Mouse (Mus musculus) megakaryocyte, embryonic 14.5 days (primary cell): ENCODE results near the gene Isyna1. TPM values are rescaled to one million over a fixed set of nuclear protein-coding genes. Genes with fewer than 3 reads are reported as not detected.

Source experiments
- H3K27me3 ChIP-seq: replicated peaks from 2 replicates; pipeline ENCODE3; 2012; ENCODE audit warnings: inconsistent platforms
- H3K36me3 ChIP-seq: replicated peaks from 2 replicates; pipeline ENCODE3; 2012; ENCODE audit warnings: low read length, inconsistent platforms, mixed read lengths
- H3K4me1 ChIP-seq: 2 replicates; pipeline ENCODE4 v1.6.1; 2012; ENCODE audit warnings: inconsistent platforms
- H3K4me3 ChIP-seq: replicated peaks from 2 replicates; pipeline ENCODE3; 2012; ENCODE audit warnings: moderate library complexity, mild to moderate bottlenecking, inconsistent platforms
- H3K9me3 ChIP-seq: 2 replicates; pipeline ENCODE4 v1.6.1; 2012; ENCODE audit warnings: inconsistent platforms
- FLI1 ChIP-seq: IDR thresholded peaks from 2 replicates; pipeline ENCODE4 v1.6.1; 2012; ENCODE audit warnings: low read length, inconsistent platforms, mixed read lengths
- GATA1 ChIP-seq: IDR thresholded peaks from 3 replicates; pipeline ENCODE4 v1.6.1; 2012; ENCODE audit warnings: mixed read lengths, low read length, inconsistent platforms, borderline replicate concordance
- polyA plus RNA-seq: library from polyadenylated mRNA; stranded (reverse); fragments of >175 nt; gene quantifications from 2 replicates; pipeline ENCODE4 v1.2.3, GENCODE M21; 2012; ENCODE audit warnings: low replicate concordance; ENCODE audit not compliant: insufficient read depth

Isyna1 gene
- polyA plus RNA-seq, 1 experiment, result 201 TPM

DNA sequence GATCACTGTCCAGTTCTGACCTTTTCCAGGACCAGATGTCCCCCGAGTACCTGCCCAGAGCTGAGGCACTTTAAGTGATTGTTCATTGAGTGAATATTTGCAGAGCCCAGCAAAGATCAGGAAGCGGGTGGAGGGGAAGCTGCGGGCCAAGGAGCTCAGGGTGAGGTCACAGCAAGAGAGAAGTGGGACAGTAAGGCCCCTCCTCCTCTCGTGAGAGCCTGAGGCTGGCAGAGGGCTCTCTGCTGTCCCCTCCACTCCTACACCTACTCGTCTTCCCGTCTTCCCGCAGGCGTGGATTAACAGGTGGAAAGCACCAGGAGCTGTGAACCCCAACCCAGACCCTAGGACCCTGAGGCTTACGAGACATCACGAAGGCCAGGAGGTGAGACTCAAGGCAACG lies 22.5 kb downstream of the Isyna1 start:
- H3K36me3 ChIP-seq, result no peaks in the 10 kb centered on the region
- TF ChIP-seq GATA1, result no peak
- TF ChIP-seq FLI1, result no peak
- no peaks in the 10 kb centered on the region for H3K9me3 ChIP-seq
- peak overlapping the region; percentile 86 for H3K4me3 ChIP-seq
- H3K4me1 ChIP-seq, result peaks cover 85% of the 10 kb centered on the region
- no peaks in the 10 kb centered on the region for H3K27me3 ChIP-seq

DNA sequence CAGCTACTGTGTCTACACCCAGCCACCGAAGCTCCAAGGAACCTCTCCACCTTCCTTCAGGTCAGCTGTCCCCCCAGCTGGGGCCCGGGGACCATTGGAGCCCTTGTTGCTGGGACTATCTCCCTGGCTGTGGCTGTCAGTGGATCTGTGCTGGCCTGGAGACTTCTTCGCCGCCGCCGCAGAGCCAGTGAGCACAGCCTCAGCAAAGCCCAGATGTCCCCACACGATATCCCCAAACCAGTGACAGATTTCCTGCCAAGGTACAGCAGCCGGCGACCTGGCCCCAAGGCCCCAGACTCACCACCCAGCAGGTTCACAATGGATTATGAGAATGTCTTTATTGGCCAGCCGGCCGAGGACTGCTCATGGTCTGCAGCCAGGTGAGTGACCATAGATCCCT lies 23.8 kb downstream of the Isyna1 start:
- no peaks in the 10 kb centered on the region for H3K27me3 ChIP-seq
- H3K9me3 ChIP-seq, result no peaks in the 10 kb centered on the region
- TF ChIP-seq GATA1 (no peak), FLI1 (no peak)
- no peaks in the 10 kb centered on the region for H3K36me3 ChIP-seq
- peak overlapping the region; percentile 88 for H3K4me3 ChIP-seq
- peaks cover 91% of the 10 kb centered on the region for H3K4me1 ChIP-seq

DNA sequence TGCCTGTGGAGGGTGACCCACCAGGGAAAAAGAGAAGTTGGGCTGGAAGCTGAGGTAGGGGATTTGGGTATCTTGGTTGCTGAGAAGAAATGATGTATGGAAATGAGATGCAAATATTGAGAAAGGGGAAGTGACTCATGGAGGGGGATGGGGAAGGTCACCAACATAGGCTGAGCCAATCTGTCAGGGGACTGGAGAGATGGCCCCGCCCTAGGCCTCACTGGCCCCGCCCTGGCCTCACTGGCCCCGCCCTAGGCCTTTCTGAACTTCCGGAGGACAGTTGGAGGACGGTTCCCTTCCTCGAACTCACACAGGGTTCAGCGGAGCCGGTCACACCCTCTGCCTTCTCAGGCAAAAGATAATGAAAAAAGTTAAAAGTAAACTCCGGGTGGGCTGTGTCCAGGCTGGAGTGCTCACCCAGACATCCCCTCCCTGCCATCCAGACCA lies 24.7 kb downstream of the Isyna1 start:
- Histone ChIP-seq H3K4me3 (peak overlapping the region; percentile 88), H3K4me1 (peaks cover 85% of the 10 kb centered on the region), H3K27me3 (no peaks in the 10 kb centered on the region), H3K9me3 (no peaks in the 10 kb centered on the region), H3K36me3 (no peaks in the 10 kb centered on the region)
- TF ChIP-seq GATA1 (no peak), FLI1 (no peak)

DNA sequence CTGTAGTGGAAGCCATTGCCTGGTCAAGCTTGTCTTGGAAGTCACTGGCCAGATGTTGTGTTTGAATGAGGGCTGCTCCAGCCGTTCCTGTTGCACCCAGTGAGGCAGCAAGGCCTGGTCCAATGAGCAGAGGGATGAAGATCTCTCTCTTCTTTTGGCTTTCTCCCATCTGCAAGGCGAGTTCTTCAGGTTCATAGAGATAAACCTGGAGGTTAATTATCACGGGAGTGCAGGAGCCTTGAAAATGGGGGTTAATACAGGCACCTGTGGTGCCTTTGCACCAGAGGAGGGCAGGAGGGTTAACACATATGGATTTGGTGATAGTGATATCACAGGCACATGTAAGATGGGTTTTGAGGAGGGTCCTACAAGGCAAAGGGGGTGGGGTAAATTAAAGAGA lies 28.0 kb downstream of the Isyna1 start:
- Histone ChIP-seq H3K9me3 (peaks cover 4% of the 10 kb centered on the region; the same call in 1 of the 2 replicates), H3K4me3 (no peak overlapping the region), H3K27me3 (no peaks in the 10 kb centered on the region), H3K4me1 (peaks cover 54% of the 10 kb centered on the region), H3K36me3 (no peaks in the 10 kb centered on the region)
- no peak for TF ChIP-seq GATA1
- TF ChIP-seq FLI1, result no peak

GRCm38 (mm10) chr8:70625104-70625503 lies 30.9 kb downstream of the Isyna1 start:
- no peak for TF ChIP-seq FLI1
- no peak for TF ChIP-seq GATA1
- H3K27me3 ChIP-seq, result no peaks in the 10 kb centered on the region
- peaks cover 4% of the 10 kb centered on the region; the same call in 1 of the 2 replicates for H3K9me3 ChIP-seq
- no peaks in the 10 kb centered on the region for H3K36me3 ChIP-seq
- no peak overlapping the region for H3K4me3 ChIP-seq
- peaks cover 46% of the 10 kb centered on the region for H3K4me1 ChIP-seq

GRCm38 (mm10) chr8:70627041-70627440 lies 32.9 kb downstream of the Isyna1 start:
- Histone ChIP-seq H3K36me3 (no peaks in the 10 kb centered on the region), H3K9me3 (peaks cover 4% of the 10 kb centered on the region; the same call in 1 of the 2 replicates), H3K4me3 (no peak overlapping the region), H3K4me1 (peaks cover 51% of the 10 kb centered on the region), H3K27me3 (no peaks in the 10 kb centered on the region)
- no peak for TF ChIP-seq FLI1
- no peak for TF ChIP-seq GATA1

DNA sequence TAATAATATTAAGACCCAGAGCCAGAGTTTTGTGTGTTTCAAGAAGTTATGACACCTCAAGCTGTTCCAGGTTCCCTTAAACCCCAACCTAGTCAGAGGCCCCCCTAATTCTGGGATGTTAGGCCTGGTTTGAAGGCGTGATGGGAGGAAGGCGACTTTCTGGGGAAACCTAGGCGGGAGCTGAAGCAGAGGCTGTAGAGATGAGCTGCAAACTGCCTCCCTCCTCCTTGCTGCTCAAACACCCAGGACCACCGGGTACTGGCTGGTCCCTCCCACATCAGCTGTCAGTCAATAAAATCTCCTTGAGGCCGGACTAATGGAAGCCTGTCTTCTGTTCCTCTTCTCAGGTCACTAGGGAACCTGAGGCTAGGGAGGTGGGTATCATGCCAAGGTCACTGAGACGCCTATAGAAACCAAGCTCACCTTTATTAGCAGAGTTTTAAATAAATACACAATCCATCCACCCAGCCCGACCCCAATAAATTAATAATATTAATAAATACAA lies 34.9 kb downstream of the Isyna1 start:
- H3K36me3 ChIP-seq, result no peaks in the 10 kb centered on the region
- peak overlapping the region; percentile 96 for H3K4me3 ChIP-seq
- H3K27me3 ChIP-seq, result no peaks in the 10 kb centered on the region
- H3K9me3 ChIP-seq, result peaks cover 4% of the 10 kb centered on the region; the same call in 1 of the 2 replicates
- peaks cover 55% of the 10 kb centered on the region for H3K4me1 ChIP-seq
- TF ChIP-seq FLI1 (no peak), GATA1 (no peak)

DNA sequence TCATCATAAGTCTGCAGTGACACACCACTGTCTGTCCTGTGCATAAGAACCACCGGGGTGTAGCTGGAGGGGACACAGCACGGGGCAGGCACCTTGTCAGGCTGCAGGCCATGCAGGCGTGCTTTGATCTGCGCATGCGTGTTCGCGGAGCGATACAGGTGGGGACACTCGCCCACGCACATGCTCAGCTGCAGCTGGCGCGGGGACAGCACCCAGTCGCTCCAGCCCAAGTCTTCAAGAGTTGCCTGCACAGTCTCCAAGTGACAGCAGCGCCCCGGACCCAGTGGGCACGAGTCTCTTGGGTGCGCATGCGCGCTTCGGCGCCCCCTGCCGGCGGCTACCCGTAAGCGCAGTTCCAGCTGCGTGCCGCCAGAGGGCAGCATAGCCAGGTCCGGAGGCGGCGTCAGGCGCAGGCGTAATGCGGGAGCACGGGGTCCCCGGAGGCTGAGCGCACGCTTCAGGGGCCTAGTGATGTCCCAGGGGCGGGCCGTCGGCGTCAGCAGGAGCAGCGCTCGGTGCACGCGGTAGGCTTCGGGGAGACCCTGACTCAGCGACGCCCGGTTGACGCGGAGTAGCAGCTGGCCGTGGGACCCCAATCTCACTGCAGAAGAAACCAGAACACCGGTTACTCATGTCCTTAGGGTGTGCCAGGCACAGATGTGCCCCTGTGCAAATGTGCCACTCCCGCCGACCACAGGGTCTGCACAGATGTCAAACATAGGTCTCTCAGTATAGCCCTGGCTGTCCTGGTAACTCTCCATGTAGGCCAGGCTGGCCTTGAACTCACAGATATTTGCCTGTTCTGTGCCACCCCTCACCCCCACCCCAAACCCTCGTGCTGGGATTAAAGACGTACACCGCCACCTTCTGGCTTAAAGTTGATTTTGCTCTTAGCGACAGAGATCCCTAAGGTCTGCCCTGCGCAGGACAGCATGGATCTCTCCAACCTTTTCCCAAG lies 35.7 kb downstream of the Isyna1 start:
- TF ChIP-seq GATA1 (no peak), FLI1 (no peak)
- Histone ChIP-seq H3K4me3 (peak overlapping the region; percentile 96), H3K4me1 (peaks cover 63% of the 10 kb centered on the region), H3K9me3 (0 out of 2 replicates have a peak, but pooled peaks cover under 1% of the 10 kb centered on the region), H3K27me3 (no peaks in the 10 kb centered on the region), H3K36me3 (no peaks in the 10 kb centered on the region)

- TF ChIP-seq FLI1, result no peak
- TF ChIP-seq GATA1, result no peak
- H3K4me1 ChIP-seq, result peaks cover 72% of the 10 kb centered on the region
- peak overlapping the region; percentile 96 for H3K4me3 ChIP-seq
- no peaks in the 10 kb centered on the region for H3K27me3 ChIP-seq
- H3K36me3 ChIP-seq, result no peaks in the 10 kb centered on the region
- no peaks in the 10 kb centered on the region for H3K9me3 ChIP-seq
Observed at GRCm38 (mm10) chr8:70630532-70631381, 36.6 kb downstream of the Isyna1 start.
